Mouse (Mus musculus): ENCODE measurements around the gene Dock6.
A peak's percentile ranks its signal among the peaks of the same experiment; 100 is the strongest.
"Not testable (repeated sequence)": the region's sequence is repeated elsewhere in the genome, so short reads cannot be mapped to it uniquely, and the experiment has no call there.

Dock6 gene

GRCm38 (mm10) chr9:21852128-21853091 lies at the start of gene Dock6:
Dock6 (minus strand) TSS chr9:21852635.
- no peaks in the 10 kb centered on the region for H3K27me3 ChIP-seq (ENCODE audit: insufficient read depth, low read length)
- no peak for TF ChIP-seq POU5F1 (IDR thresholded peaks at IDR 0.05; ENCODE audit: borderline replicate concordance, low read length)
- TF ChIP-seq NANOG (IDR thresholded peaks at IDR 0.05; ENCODE audit: borderline replicate concordance, low read length), result no peak
- TF ChIP-seq CTCF (conservative IDR thresholded peaks at IDR 0.05; ENCODE audit: low read length), result no peak
- no peaks in the 10 kb centered on the region for H3K9me3 ChIP-seq (ENCODE audit: low read length)
- peaks cover 27% of the 10 kb centered on the region for H3K36me3 ChIP-seq (ENCODE audit: insufficient read depth, low read length)
- peaks cover 71% of the 10 kb centered on the region for H3K4me1 ChIP-seq (replicated peaks; ENCODE audit: low read depth, low read length)
- H3K4me3 ChIP-seq (replicated peaks; ENCODE audit: low read length), result peak within 1 kb of the TSS; percentile 100

GRCm38 (mm10) chr9:21901223-21901820 lies 48.9 kb upstream of the Dock6 start:
- TF ChIP-seq CTCF (conservative IDR thresholded peaks at IDR 0.05; ENCODE audit: low read length) (no peak), NANOG (IDR thresholded peaks at IDR 0.05; ENCODE audit: borderline replicate concordance, low read length) (no peak), POU5F1 (IDR thresholded peaks at IDR 0.05; ENCODE audit: borderline replicate concordance, low read length) (no peak)
- Histone ChIP-seq H3K4me1 (replicated peaks; ENCODE audit: low read depth, low read length) (peaks cover 18% of the 10 kb centered on the region), H3K9me3 (ENCODE audit: low read length) (peaks cover 9% of the 10 kb centered on the region; the same call in 1 of the 2 replicates), H3K36me3 (ENCODE audit: insufficient read depth, low read length) (no peaks in the 10 kb centered on the region), H3K4me3 (replicated peaks; ENCODE audit: low read length) (peak overlapping the region; percentile 68), H3K27me3 (ENCODE audit: insufficient read depth, low read length) (no peaks in the 10 kb centered on the region)

GRCm38 (mm10) chr9:21889229-21889628 lies 36.8 kb upstream of the Dock6 start:
- no peaks in the 10 kb centered on the region for H3K27me3 ChIP-seq (ENCODE audit: insufficient read depth, low read length)
- H3K4me1 ChIP-seq (replicated peaks; ENCODE audit: low read depth, low read length), result peaks cover 8% of the 10 kb centered on the region
- H3K9me3 ChIP-seq (ENCODE audit: low read length), result peaks cover 36% of the 10 kb centered on the region
- TF ChIP-seq POU5F1 (IDR thresholded peaks at IDR 0.05; ENCODE audit: borderline replicate concordance, low read length) (no peak), CTCF (conservative IDR thresholded peaks at IDR 0.05; ENCODE audit: low read length) (no peak), NANOG (IDR thresholded peaks at IDR 0.05; ENCODE audit: borderline replicate concordance, low read length) (no peak)
- H3K4me3 ChIP-seq (replicated peaks; ENCODE audit: low read length), result no peak overlapping the region
- no peaks in the 10 kb centered on the region for H3K36me3 ChIP-seq (ENCODE audit: insufficient read depth, low read length)

GRCm38 (mm10) chr9:21876601-21877000 lies 24.2 kb upstream of the Dock6 start:
- H3K4me1 ChIP-seq (replicated peaks; ENCODE audit: low read depth, low read length), result peaks cover 7% of the 10 kb centered on the region
- H3K4me3 ChIP-seq (replicated peaks; ENCODE audit: low read length), result no peak overlapping the region
- H3K9me3 ChIP-seq (ENCODE audit: low read length), result peaks cover 35% of the 10 kb centered on the region
- TF ChIP-seq CTCF (conservative IDR thresholded peaks at IDR 0.05; ENCODE audit: low read length), result peak; percentile 37
- TF ChIP-seq POU5F1 (IDR thresholded peaks at IDR 0.05; ENCODE audit: borderline replicate concordance, low read length), result no peak
- H3K27me3 ChIP-seq (ENCODE audit: insufficient read depth, low read length), result no peaks in the 10 kb centered on the region; the same call in 1 of the 2 replicates
- no peaks in the 10 kb centered on the region for H3K36me3 ChIP-seq (ENCODE audit: insufficient read depth, low read length)

GRCm38 (mm10) chr9:21872204-21872603 lies 19.8 kb upstream of the Dock6 start:
- peaks cover 19% of the 10 kb centered on the region for H3K4me1 ChIP-seq (replicated peaks; ENCODE audit: low read depth, low read length)
- H3K27me3 ChIP-seq (ENCODE audit: insufficient read depth, low read length), result no peaks in the 10 kb centered on the region; the same call in 1 of the 2 replicates
- peaks cover 17% of the 10 kb centered on the region for H3K9me3 ChIP-seq (ENCODE audit: low read length)
- H3K4me3 ChIP-seq (replicated peaks; ENCODE audit: low read length), result no peak overlapping the region
- no peak for TF ChIP-seq POU5F1 (IDR thresholded peaks at IDR 0.05; ENCODE audit: borderline replicate concordance, low read length)
- no peak for TF ChIP-seq CTCF (conservative IDR thresholded peaks at IDR 0.05; ENCODE audit: low read length)
- no peak for TF ChIP-seq NANOG (IDR thresholded peaks at IDR 0.05; ENCODE audit: borderline replicate concordance, low read length)
- H3K36me3 ChIP-seq (ENCODE audit: insufficient read depth, low read length), result no peaks in the 10 kb centered on the region

GRCm38 (mm10) chr9:21870879-21871524 lies 18.6 kb upstream of the Dock6 start:
- TF ChIP-seq POU5F1 (IDR thresholded peaks at IDR 0.05; ENCODE audit: borderline replicate concordance, low read length) (no peak), CTCF (conservative IDR thresholded peaks at IDR 0.05; ENCODE audit: low read length) (peak; percentile 97)
- no peaks in the 10 kb centered on the region for H3K36me3 ChIP-seq (ENCODE audit: insufficient read depth, low read length)

GRCm38 (mm10) chr9:21869290-21869689 lies 16.9 kb upstream of the Dock6 start:
- peaks cover 44% of the 10 kb centered on the region for H3K4me1 ChIP-seq (replicated peaks; ENCODE audit: low read depth, low read length)
- not testable (repeated sequence) for H3K36me3 ChIP-seq (ENCODE audit: insufficient read depth, low read length); H3K4me3 ChIP-seq (replicated peaks; ENCODE audit: low read length)

More at GRCm38 (mm10) chr9:21870879-21871524, 18.6 kb upstream of the Dock6 start:
- Histone ChIP-seq H3K27me3 (ENCODE audit: insufficient read depth, low read length) (no peaks in the 10 kb centered on the region; the same call in 1 of the 2 replicates), H3K4me1 (replicated peaks; ENCODE audit: low read depth, low read length) (peaks cover 31% of the 10 kb centered on the region), H3K9me3 (ENCODE audit: low read length) (peaks cover 5% of the 10 kb centered on the region; the same call in 1 of the 2 replicates), H3K4me3 (replicated peaks; ENCODE audit: low read length) (no peak overlapping the region)

GRCm38 (mm10) chr9:21867726-21868125 lies 15.3 kb upstream of the Dock6 start:
- Histone ChIP-seq H3K27me3 (ENCODE audit: insufficient read depth, low read length) (no peaks in the 10 kb centered on the region; the same call in 1 of the 2 replicates), H3K36me3 (ENCODE audit: insufficient read depth, low read length) (no peaks in the 10 kb centered on the region), H3K4me1 (replicated peaks; ENCODE audit: low read depth, low read length) (peaks cover 51% of the 10 kb centered on the region), H3K4me3 (replicated peaks; ENCODE audit: low read length) (no peak overlapping the region), H3K9me3 (ENCODE audit: low read length) (0 out of 2 replicates have a peak, but pooled peaks cover 5% of the 10 kb centered on the region)
- TF ChIP-seq POU5F1 (IDR thresholded peaks at IDR 0.05; ENCODE audit: borderline replicate concordance, low read length) (no peak), NANOG (IDR thresholded peaks at IDR 0.05; ENCODE audit: borderline replicate concordance, low read length) (no peak), CTCF (conservative IDR thresholded peaks at IDR 0.05; ENCODE audit: low read length) (no peak)

More at GRCm38 (mm10) chr9:21869290-21869689, 16.9 kb upstream of the Dock6 start:
- not testable (repeated sequence) for H3K9me3 ChIP-seq (ENCODE audit: low read length); H3K27me3 ChIP-seq (ENCODE audit: insufficient read depth, low read length)
- peak; percentile 38; the same call in 1 of the 2 replicates for TF ChIP-seq CTCF (conservative IDR thresholded peaks at IDR 0.05; ENCODE audit: low read length)

Data from E14TG2a.4 (cell line).